Mouse (Mus musculus): Measurements from ENCODE around the gene Cbx5. TPM values are rescaled to one million over a fixed set of nuclear protein-coding genes. Genes with fewer than 3 reads are reported as not detected.

Gene Cbx5
- polyA plus RNA-seq, 2 experiments = 32.4 to 54.4 TPM

DNA sequence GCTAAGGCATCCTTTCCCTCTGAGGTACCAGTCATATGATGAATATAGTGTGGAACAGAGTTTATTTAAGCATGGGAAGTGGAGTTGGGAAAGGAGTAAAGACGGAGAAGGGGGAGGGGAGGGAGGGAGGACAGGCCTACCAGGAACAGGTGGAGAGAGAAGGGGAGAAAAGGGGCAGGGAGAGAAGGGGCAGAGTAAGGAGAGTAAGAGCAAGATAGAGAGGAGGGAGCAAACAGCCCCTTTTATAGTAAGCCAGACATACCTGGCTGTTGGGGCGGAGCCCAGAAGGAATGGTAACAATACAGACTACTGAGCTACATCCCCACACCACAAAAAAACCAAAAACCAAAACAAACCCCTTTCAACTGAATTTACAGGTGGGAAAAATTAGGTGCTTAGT lies 23.6 kb downstream of the Cbx5 start:
- WGBS (ENCODE audit: insufficient replicate concordance) = 41% methylated on average over 2 of the region's 2 CpGs
- H3K4me2 ChIP-seq (ENCODE audit: low read depth) = peak overlapping the region; percentile 52
- peaks cover 31% of the 10 kb centered on the region for H3K36me3 ChIP-seq (replicated peaks; ENCODE audit: control insufficient read depth, insufficient read depth, low read depth)
- H3K4me3 ChIP-seq (ENCODE audit: insufficient read depth in 1 of 2, low read depth in 2 of 2, low read length in 2 of 2) = no peak overlapping the region
- no peaks in the 10 kb centered on the region for H3K27me3 ChIP-seq (ENCODE audit: control insufficient read depth, insufficient read depth, low read length)
- TF ChIP-seq EP300 (IDR thresholded peaks at IDR 0.05; ENCODE audit: low read depth) (no peak), CTCF (IDR thresholded peaks at IDR 0.05; ENCODE audit: low read depth) (no peak)
- ATAC-seq (ENCODE audit: insufficient read depth) (no peak), DNase-seq (ENCODE audit: low read depth in 3 of 3, low spot score in 3 of 3) (no peak)
- no peaks in the 10 kb centered on the region for H3K9me3 ChIP-seq (ENCODE audit: control insufficient read depth, low read length)
- H3K9ac ChIP-seq (replicated peaks) = peak overlapping the region; percentile 27; the same call in 1 of the 2 replicates
- peaks cover 10 to 17% of the 10 kb centered on the region in 2 experiments for H3K4me1 ChIP-seq (replicated peaks; ENCODE audit: control insufficient read depth in 2 of 2, insufficient read depth in 2 of 2, low read length in 1 of 2)
- no peak overlapping the region for H3K27ac ChIP-seq

DNA sequence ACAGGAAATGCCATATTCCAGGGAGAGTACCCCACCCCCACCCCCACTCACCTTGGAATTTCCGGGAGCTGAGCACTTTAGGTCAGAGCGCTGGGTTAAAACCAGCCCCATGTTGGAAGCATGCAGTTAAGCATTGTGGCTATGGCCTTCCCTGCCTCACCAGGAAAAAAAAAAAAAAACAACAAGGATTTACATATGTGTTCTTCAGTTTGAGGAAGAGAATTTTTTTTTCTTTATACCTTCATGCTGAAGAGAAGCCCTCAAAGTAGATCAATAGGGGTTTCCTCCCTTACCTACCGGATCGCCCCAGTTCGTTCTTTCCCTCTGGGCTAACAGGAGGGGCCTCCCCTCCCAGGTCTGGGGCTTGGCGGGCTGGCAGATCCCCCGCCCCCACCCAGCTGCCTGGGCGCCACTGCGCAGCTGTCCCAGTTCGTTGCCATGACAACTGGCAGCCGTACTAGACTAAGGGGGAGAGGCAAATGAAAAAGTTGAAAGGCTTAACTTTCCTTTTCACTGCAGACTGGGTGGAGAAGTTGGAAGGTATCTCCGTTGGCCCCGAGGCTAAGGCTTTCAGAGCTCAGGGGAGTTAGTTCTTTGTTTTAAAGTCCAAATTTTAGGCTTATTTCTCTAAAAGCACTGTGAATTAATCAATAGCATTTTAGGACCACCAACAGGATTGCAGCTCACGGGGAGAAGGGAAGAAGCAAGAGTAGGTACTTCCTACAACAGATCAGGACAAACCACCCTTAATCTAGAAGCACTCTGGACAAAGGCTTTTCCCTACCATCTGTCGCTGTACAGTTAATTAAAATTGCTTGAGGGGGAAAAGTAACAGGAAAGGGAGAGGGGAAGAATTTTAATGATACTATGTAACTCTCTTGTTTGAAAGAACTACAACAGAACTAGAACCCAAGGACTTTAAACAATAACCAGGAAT lies 24.4 kb downstream of the Cbx5 start:
- peaks cover 9 to 14% of the 10 kb centered on the region in 2 experiments for H3K4me1 ChIP-seq (replicated peaks; ENCODE audit: control insufficient read depth in 2 of 2, insufficient read depth in 2 of 2, low read length in 1 of 2)
- peak overlapping the region; percentile 52 for H3K4me2 ChIP-seq (ENCODE audit: low read depth)
- DNase-seq (ENCODE audit: low read depth in 3 of 3, low spot score in 3 of 3) = peak; percentile 57 to 63 (median 61)
- no peak overlapping the region; the same call in 1 of the 2 replicates for H3K9ac ChIP-seq (replicated peaks)
- H3K4me3 ChIP-seq (ENCODE audit: insufficient read depth in 1 of 2, low read depth in 2 of 2, low read length in 2 of 2) = peak overlapping the region; percentile 1 to 18; a peak in 2 of 4 replicates
- H3K9me3 ChIP-seq (ENCODE audit: control insufficient read depth, low read length) = no peaks in the 10 kb centered on the region
- no peak overlapping the region for H3K27ac ChIP-seq
- peaks cover 32% of the 10 kb centered on the region for H3K36me3 ChIP-seq (replicated peaks; ENCODE audit: control insufficient read depth, insufficient read depth, low read depth)
- no peaks in the 10 kb centered on the region for H3K27me3 ChIP-seq (ENCODE audit: control insufficient read depth, insufficient read depth, low read length)
- 9% methylated on average over 15 of the region's 15 CpGs for WGBS (ENCODE audit: insufficient replicate concordance)
- no peak for TF ChIP-seq EP300 (IDR thresholded peaks at IDR 0.05; ENCODE audit: low read depth)
- no peak for TF ChIP-seq CTCF (IDR thresholded peaks at IDR 0.05; ENCODE audit: low read depth)
- ATAC-seq (ENCODE audit: insufficient read depth) = peak; percentile 79

DNA sequence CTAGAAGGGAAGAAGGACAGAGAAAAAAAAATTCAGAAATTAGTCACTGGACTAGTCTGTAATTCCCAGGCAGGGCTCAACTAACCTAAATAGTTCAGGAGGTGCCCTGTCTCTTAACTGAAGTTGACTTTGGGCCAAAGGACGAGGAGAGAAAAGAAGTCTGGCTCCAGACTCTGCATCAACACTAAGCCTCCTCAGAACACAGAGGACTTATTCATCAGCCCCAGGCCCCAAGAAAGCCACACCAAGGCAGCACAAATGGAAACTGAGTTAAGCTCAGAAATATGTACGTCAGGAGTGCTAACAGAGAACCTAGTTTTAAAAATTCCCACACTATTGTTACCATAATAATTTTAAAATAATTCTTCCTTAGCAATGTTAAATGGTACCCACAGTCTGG lies 25.5 kb downstream of the Cbx5 start:
- DNase-seq (ENCODE audit: low read depth in 3 of 3, low spot score in 3 of 3) (no peak), ATAC-seq (ENCODE audit: insufficient read depth) (no peak)
- H3K4me1 ChIP-seq (replicated peaks; ENCODE audit: control insufficient read depth in 2 of 2, insufficient read depth in 2 of 2, low read length in 1 of 2) = peaks cover 9 to 14% of the 10 kb centered on the region in 2 experiments
- H3K9ac ChIP-seq (replicated peaks) = no peak overlapping the region
- H3K4me3 ChIP-seq (ENCODE audit: insufficient read depth in 1 of 2, low read depth in 2 of 2, low read length in 2 of 2) = no peak overlapping the region
- peaks cover 40% of the 10 kb centered on the region for H3K36me3 ChIP-seq (replicated peaks; ENCODE audit: control insufficient read depth, insufficient read depth, low read depth)
- H3K27ac ChIP-seq = no peak overlapping the region
- WGBS (ENCODE audit: insufficient replicate concordance) = 82% methylated on average over 2 of the region's 2 CpGs
- H3K4me2 ChIP-seq (ENCODE audit: low read depth) = no peak overlapping the region
- H3K27me3 ChIP-seq (ENCODE audit: control insufficient read depth, insufficient read depth, low read length) = no peaks in the 10 kb centered on the region
- no peaks in the 10 kb centered on the region for H3K9me3 ChIP-seq (ENCODE audit: control insufficient read depth, low read length)
- TF ChIP-seq CTCF (IDR thresholded peaks at IDR 0.05; ENCODE audit: low read depth) (no peak), EP300 (IDR thresholded peaks at IDR 0.05; ENCODE audit: low read depth) (no peak)

DNA sequence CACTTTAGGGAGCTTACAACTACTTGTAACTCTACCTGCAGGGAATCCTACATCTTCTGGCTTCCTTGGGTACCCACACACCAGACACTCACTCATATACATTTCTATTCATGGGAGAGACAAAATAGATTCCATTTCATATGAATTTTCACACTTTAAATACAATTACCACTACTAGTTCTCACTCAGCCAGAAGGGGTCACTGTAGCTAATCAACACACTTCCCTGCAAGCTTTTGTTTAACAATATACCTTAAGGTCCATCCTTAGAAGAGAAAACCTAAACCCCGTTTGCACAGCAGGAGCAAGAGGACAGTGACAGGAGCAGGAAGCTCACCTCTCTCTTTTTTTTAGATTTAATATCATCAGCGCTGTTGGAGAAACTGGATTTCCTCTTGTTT lies 34.5 kb downstream of the Cbx5 start:
- ATAC-seq (ENCODE audit: insufficient read depth) (no peak), DNase-seq (ENCODE audit: low read depth in 3 of 3, low spot score in 3 of 3) (no peak)
- Histone ChIP-seq H3K27ac (no peak overlapping the region), H3K27me3 (ENCODE audit: control insufficient read depth, insufficient read depth, low read length) (no peaks in the 10 kb centered on the region), H3K4me3 (ENCODE audit: insufficient read depth in 1 of 2, low read depth in 2 of 2, low read length in 2 of 2) (no peak overlapping the region), H3K4me1 (replicated peaks; ENCODE audit: control insufficient read depth in 2 of 2, insufficient read depth in 2 of 2, low read length in 1 of 2) (no peaks in the 10 kb centered on the region), H3K36me3 (replicated peaks; ENCODE audit: control insufficient read depth, insufficient read depth, low read depth) (peaks cover 80% of the 10 kb centered on the region), H3K9ac (replicated peaks) (no peak overlapping the region), H3K4me2 (ENCODE audit: low read depth) (no peak overlapping the region), H3K9me3 (ENCODE audit: control insufficient read depth, low read length) (no peaks in the 10 kb centered on the region)
- TF ChIP-seq EP300 (IDR thresholded peaks at IDR 0.05; ENCODE audit: low read depth) (no peak), CTCF (IDR thresholded peaks at IDR 0.05; ENCODE audit: low read depth) (peak; percentile 21; the same call in 1 of the 2 replicates)
- 70% methylated on average over 2 of the region's 2 CpGs for WGBS (ENCODE audit: insufficient replicate concordance)

DNA sequence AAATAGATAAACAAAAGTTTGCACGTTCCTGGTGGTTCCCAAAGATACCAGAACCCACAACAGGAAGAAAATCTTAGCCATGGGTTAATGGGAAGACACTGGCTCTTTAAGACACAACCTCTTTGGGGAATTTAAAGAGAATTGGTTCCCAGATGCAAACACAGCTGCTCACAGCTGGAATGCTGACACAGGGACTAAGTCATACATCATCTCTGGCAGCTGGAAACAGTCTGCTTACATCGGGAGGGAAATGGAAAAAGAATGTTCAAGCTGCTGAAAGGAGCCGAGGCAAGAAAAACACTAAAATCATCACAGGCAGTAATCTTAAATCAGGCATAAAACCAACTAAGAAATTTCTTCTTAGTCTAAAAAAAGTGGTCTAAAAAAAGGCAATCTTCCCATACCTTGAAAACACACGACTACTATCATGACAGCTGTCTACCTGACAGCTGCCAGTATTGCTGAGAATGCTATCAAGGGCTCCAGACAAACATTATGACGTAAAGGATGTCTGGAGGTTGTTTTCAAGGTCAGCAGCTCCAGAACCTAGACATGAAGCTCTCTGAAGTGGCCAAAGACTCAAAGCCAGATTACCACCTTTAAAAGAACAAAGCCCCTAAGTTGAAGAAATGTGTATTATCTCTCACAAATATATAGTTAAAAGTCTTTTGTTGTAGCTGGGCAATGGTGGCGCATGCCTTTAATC lies 37.4 kb downstream of the Cbx5 start:
- Histone ChIP-seq H3K4me3 (ENCODE audit: insufficient read depth in 1 of 2, low read depth in 2 of 2, low read length in 2 of 2) (no peak overlapping the region), H3K4me1 (replicated peaks; ENCODE audit: control insufficient read depth in 2 of 2, insufficient read depth in 2 of 2, low read length in 1 of 2) (no peaks in the 10 kb centered on the region), H3K9ac (replicated peaks) (no peak overlapping the region), H3K36me3 (replicated peaks; ENCODE audit: control insufficient read depth, insufficient read depth, low read depth) (peaks cover 84% of the 10 kb centered on the region), H3K4me2 (ENCODE audit: low read depth) (no peak overlapping the region), H3K27me3 (ENCODE audit: control insufficient read depth, insufficient read depth, low read length) (no peaks in the 10 kb centered on the region), H3K9me3 (ENCODE audit: control insufficient read depth, low read length) (no peaks in the 10 kb centered on the region), H3K27ac (no peak overlapping the region)
- no peak for DNase-seq (ENCODE audit: low read depth in 3 of 3, low spot score in 3 of 3)
- WGBS (ENCODE audit: insufficient replicate concordance) = 65% methylated on average over 6 of the region's 6 CpGs
- no peak for ATAC-seq (ENCODE audit: insufficient read depth)
- TF ChIP-seq EP300 (IDR thresholded peaks at IDR 0.05; ENCODE audit: low read depth) (no peak), CTCF (IDR thresholded peaks at IDR 0.05; ENCODE audit: low read depth) (no peak)
